Mouse (Mus musculus): ENCODE results near the gene Fsd1. TPM values are rescaled to one million over a fixed set of nuclear protein-coding genes. Genes with fewer than 3 reads are reported as not detected.

Fsd1 gene
- polyA plus RNA-seq, 1 experiment from 2014 or later: 9.8 TPM

- no peak for ATAC-seq (ENCODE audit: insufficient read depth, low FRiP score, low read depth)
- H3K9ac ChIP-seq: no peak overlapping the region
- H3K27me3 ChIP-seq (replicated peaks): no peaks in the 10 kb centered on the region
- no peak overlapping the region for H3K27ac ChIP-seq
- 92% methylated on average over 9 of the region's 9 CpGs for WGBS
- no peak overlapping the region for H3K4me3 ChIP-seq (replicated peaks)
- H3K9me3 ChIP-seq: no peaks in the 10 kb centered on the region
- peaks cover 4% of the 10 kb centered on the region for H3K4me1 ChIP-seq
- H3K36me3 ChIP-seq: peaks cover 61% of the 10 kb centered on the region
- H3K4me2 ChIP-seq: no peak overlapping the region
Observed at GRCm38 (mm10) chr17:56015293-56015692, 29.0 kb downstream of the Fsd1 start.

- Histone ChIP-seq H3K36me3 (peaks cover 59% of the 10 kb centered on the region), H3K4me3 (replicated peaks) (no peak overlapping the region), H3K9me3 (no peaks in the 10 kb centered on the region), H3K9ac (no peak overlapping the region), H3K4me1 (no peaks in the 10 kb centered on the region), H3K27me3 (replicated peaks) (no peaks in the 10 kb centered on the region), H3K4me2 (no peak overlapping the region), H3K27ac (no peak overlapping the region)
- ATAC-seq (ENCODE audit: insufficient read depth, low FRiP score, low read depth): no peak
- 88% methylated on average over 8 of the region's 8 CpGs for WGBS
Observed at GRCm38 (mm10) chr17:56016382-56016781, 30.1 kb downstream of the Fsd1 start.

- H3K9ac ChIP-seq: no peak overlapping the region
- H3K27me3 ChIP-seq (replicated peaks): no peaks in the 10 kb centered on the region
- WGBS: 81% methylated on average over 15 of the region's 15 CpGs
- H3K9me3 ChIP-seq: no peaks in the 10 kb centered on the region
- no peak overlapping the region for H3K27ac ChIP-seq
- H3K36me3 ChIP-seq: peaks cover 52% of the 10 kb centered on the region
- no peak for ATAC-seq (ENCODE audit: insufficient read depth, low FRiP score, low read depth)
- H3K4me2 ChIP-seq: no peak overlapping the region
- no peaks in the 10 kb centered on the region for H3K4me1 ChIP-seq
- no peak overlapping the region for H3K4me3 ChIP-seq (replicated peaks)
Observed at GRCm38 (mm10) chr17:56016793-56017785, 30.8 kb downstream of the Fsd1 start.

- no peak for ATAC-seq (ENCODE audit: insufficient read depth, low FRiP score, low read depth)
- H3K9ac ChIP-seq: no peak overlapping the region
- 0 out of 2 replicates have a peak, but pooled peaks cover 6% of the 10 kb centered on the region for H3K4me1 ChIP-seq
- no peak overlapping the region for H3K4me2 ChIP-seq
- H3K9me3 ChIP-seq: no peaks in the 10 kb centered on the region
- no peaks in the 10 kb centered on the region for H3K27me3 ChIP-seq (replicated peaks)
- peaks cover 47% of the 10 kb centered on the region for H3K36me3 ChIP-seq
- WGBS: 89% methylated on average over 7 of the region's 7 CpGs
- no peak overlapping the region for H3K4me3 ChIP-seq (replicated peaks)
- H3K27ac ChIP-seq: no peak overlapping the region
Observed at GRCm38 (mm10) chr17:56017848-56018247, 31.5 kb downstream of the Fsd1 start.

GRCm38 (mm10) chr17:56018347-56019131 is 32.2 kb downstream of the Fsd1 start:
- peaks cover 47% of the 10 kb centered on the region for H3K36me3 ChIP-seq
- 68% methylated on average over 20 of the region's 20 CpGs for WGBS
- H3K4me1 ChIP-seq: 0 out of 2 replicates have a peak, but pooled peaks cover 8% of the 10 kb centered on the region
- no peaks in the 10 kb centered on the region for H3K27me3 ChIP-seq (replicated peaks)
- H3K4me3 ChIP-seq (replicated peaks): no peak overlapping the region
- peak; percentile 14; the same call in 1 of the 2 replicates for ATAC-seq (ENCODE audit: insufficient read depth, low FRiP score, low read depth)
- no peak overlapping the region for H3K27ac ChIP-seq
- no peaks in the 10 kb centered on the region for H3K9me3 ChIP-seq
- H3K4me2 ChIP-seq: no peak overlapping the region
- H3K9ac ChIP-seq: no peak overlapping the region

- no peak for ATAC-seq (ENCODE audit: insufficient read depth, low FRiP score, low read depth)
- WGBS: 87% methylated on average over 6 of the region's 6 CpGs
- Histone ChIP-seq H3K4me3 (replicated peaks) (no peak overlapping the region), H3K36me3 (peaks cover 38% of the 10 kb centered on the region), H3K27ac (no peak overlapping the region), H3K27me3 (replicated peaks) (no peaks in the 10 kb centered on the region), H3K4me2 (no peak overlapping the region), H3K9ac (no peak overlapping the region), H3K9me3 (no peaks in the 10 kb centered on the region), H3K4me1 (0 out of 2 replicates have a peak, but pooled peaks cover 8% of the 10 kb centered on the region)
Observed at GRCm38 (mm10) chr17:56020400-56021084, 34.2 kb downstream of the Fsd1 start.

GRCm38 (mm10) chr17:56021161-56021910 is 35.0 kb downstream of the Fsd1 start:
- 0 out of 2 replicates have a peak, but pooled peaks cover 8% of the 10 kb centered on the region for H3K4me1 ChIP-seq
- H3K4me2 ChIP-seq: no peak overlapping the region
- ATAC-seq (ENCODE audit: insufficient read depth, low FRiP score, low read depth): no peak
- H3K27me3 ChIP-seq (replicated peaks): no peaks in the 10 kb centered on the region
- H3K9me3 ChIP-seq: no peaks in the 10 kb centered on the region
- H3K9ac ChIP-seq: no peak overlapping the region
- WGBS: 77% methylated on average over 4 of the region's 4 CpGs
- no peak overlapping the region for H3K27ac ChIP-seq
- no peak overlapping the region for H3K4me3 ChIP-seq (replicated peaks)
- peaks cover 31% of the 10 kb centered on the region for H3K36me3 ChIP-seq

- H3K27ac ChIP-seq: no peak overlapping the region
- no peaks in the 10 kb centered on the region for H3K9me3 ChIP-seq
- H3K9ac ChIP-seq: no peak overlapping the region
- H3K36me3 ChIP-seq: peaks cover 23% of the 10 kb centered on the region
- H3K27me3 ChIP-seq (replicated peaks): no peaks in the 10 kb centered on the region
- 79% methylated on average over 2 of the region's 2 CpGs for WGBS
- no peak for ATAC-seq (ENCODE audit: insufficient read depth, low FRiP score, low read depth)
- H3K4me3 ChIP-seq (replicated peaks): no peak overlapping the region
- no peak overlapping the region for H3K4me2 ChIP-seq
- H3K4me1 ChIP-seq: 0 out of 2 replicates have a peak, but pooled peaks cover 8% of the 10 kb centered on the region
Observed at GRCm38 (mm10) chr17:56022131-56022988, 36.1 kb downstream of the Fsd1 start.

- Histone ChIP-seq H3K9ac (no peak overlapping the region), H3K9me3 (no peaks in the 10 kb centered on the region), H3K4me2 (no peak overlapping the region), H3K36me3 (peaks cover 17% of the 10 kb centered on the region), H3K4me3 (replicated peaks) (no peak overlapping the region), H3K4me1 (0 out of 2 replicates have a peak, but pooled peaks cover 8% of the 10 kb centered on the region), H3K27me3 (replicated peaks) (no peaks in the 10 kb centered on the region), H3K27ac (no peak overlapping the region)
- 81% methylated on average over 4 of the region's 4 CpGs for WGBS
- no peak for ATAC-seq (ENCODE audit: insufficient read depth, low FRiP score, low read depth)
Observed at GRCm38 (mm10) chr17:56022989-56023290, 36.6 kb downstream of the Fsd1 start.

GRCm38 (mm10) chr17:56023386-56023785 is 37.1 kb downstream of the Fsd1 start:
- no peak overlapping the region for H3K9ac ChIP-seq
- H3K4me1 ChIP-seq: 0 out of 2 replicates have a peak, but pooled peaks cover 8% of the 10 kb centered on the region
- no peak overlapping the region for H3K4me3 ChIP-seq (replicated peaks)
- no peaks in the 10 kb centered on the region for H3K9me3 ChIP-seq
- 78% methylated on average over 5 of the region's 5 CpGs for WGBS
- H3K27me3 ChIP-seq (replicated peaks): no peaks in the 10 kb centered on the region
- no peak; the same call in 1 of the 2 replicates for ATAC-seq (ENCODE audit: insufficient read depth, low FRiP score, low read depth)
- peaks cover 13% of the 10 kb centered on the region for H3K36me3 ChIP-seq
- H3K27ac ChIP-seq: peak overlapping the region; percentile 12; the same call in 1 of the 2 replicates
- H3K4me2 ChIP-seq: no peak overlapping the region
